Mouse (Mus musculus): ENCODE measurements around the gene Coil.

DNA sequence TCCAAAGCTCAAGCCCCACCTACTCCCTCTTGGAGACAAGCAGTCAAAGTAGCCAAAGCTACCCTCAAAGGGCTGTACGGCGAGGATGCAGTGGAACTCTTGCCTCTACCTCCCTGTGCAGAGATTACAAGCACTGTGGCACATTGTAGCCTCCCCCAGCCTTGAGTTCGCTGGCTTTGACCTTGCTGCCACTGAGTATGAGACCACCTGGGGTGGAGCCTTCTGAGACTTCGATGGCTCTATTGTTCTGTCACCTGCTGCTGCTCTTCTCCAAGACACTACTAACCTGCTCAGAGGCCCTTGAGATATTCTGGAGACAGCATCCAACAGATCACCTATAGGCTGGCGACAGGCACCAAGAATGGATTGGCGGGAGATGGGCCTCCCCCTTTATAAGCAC is 60.5 kb downstream of the Coil start:
- TF ChIP-seq TAL1 (IDR thresholded peaks at IDR 0.05; ENCODE audit: low read length) (no peak), GATA1 (IDR thresholded peaks at IDR 0.05; ENCODE audit: low read length) (no peak)

Data from erythroblast, embryonic 14.5 days (primary cell).